Mouse (Mus musculus) cerebellum, adult 9-10 months (tissue): ENCODE measurements around the gene Mrap.

Source experiments
- DNase-seq: peaks from one replicate; pipeline ENCODE4 v3.0.0; 2022

The Mrap gene

GRCm38 (mm10) chr16:90738092-90738956 is at the start of gene Mrap:
Gene Mrap, plus strand, starts transcription at chr16:90738207.
- DNase-seq: no peak

GRCm38 (mm10) chr16:90692704-90693385 is 45.2 kb upstream of the Mrap start:
- peak; percentile 46 for DNase-seq

- no peak for DNase-seq
Measured at GRCm38 (mm10) chr16:90693625-90694024, 44.4 kb upstream of the Mrap start.

GRCm38 (mm10) chr16:90694719-90695118 is 43.3 kb upstream of the Mrap start:
- peak; percentile 39 for DNase-seq

GRCm38 (mm10) chr16:90695121-90695520 is 42.9 kb upstream of the Mrap start:
- no peak for DNase-seq

- DNase-seq: no peak
Measured at GRCm38 (mm10) chr16:90696306-90696705, 41.7 kb upstream of the Mrap start.

GRCm38 (mm10) chr16:90699390-90699789 is 38.6 kb upstream of the Mrap start:
- DNase-seq: no peak

- no peak for DNase-seq
Measured at GRCm38 (mm10) chr16:90701541-90701940, 36.5 kb upstream of the Mrap start.

GRCm38 (mm10) chr16:90703646-90704045 is 34.4 kb upstream of the Mrap start:
- DNase-seq: no peak

GRCm38 (mm10) chr16:90704161-90704825 is 33.7 kb upstream of the Mrap start:
- DNase-seq: no peak

- no peak for DNase-seq
Measured at GRCm38 (mm10) chr16:90706279-90706678, 31.7 kb upstream of the Mrap start.

GRCm38 (mm10) chr16:90709711-90710289 is 28.2 kb upstream of the Mrap start:
- DNase-seq: peak; percentile 81

- DNase-seq: no peak
Measured at GRCm38 (mm10) chr16:90710313-90710712, 27.7 kb upstream of the Mrap start.

- no peak for DNase-seq
Measured at GRCm38 (mm10) chr16:90724051-90724450, 14.0 kb upstream of the Mrap start.

- no peak for DNase-seq
Measured at GRCm38 (mm10) chr16:90726600-90727227, 11.3 kb upstream of the Mrap start.

- DNase-seq: peak; percentile 95
Measured at GRCm38 (mm10) chr16:90727233-90728115, 10.5 kb upstream of the Mrap start, which contains the start of gene Mis18a. Gene Mis18a, minus strand, starts transcription at chr16:90727404.

GRCm38 (mm10) chr16:90735611-90736010 is 2.4 kb upstream of the Mrap start:
- DNase-seq: no peak

- DNase-seq: no peak
Measured at GRCm38 (mm10) chr16:90736672-90737270, 1.2 kb upstream of the Mrap start.

GRCm38 (mm10) chr16:90747143-90747542 is 9.1 kb downstream of the Mrap start:
- no peak for DNase-seq

GRCm38 (mm10) chr16:90748169-90748568 is 10.2 kb downstream of the Mrap start:
- DNase-seq: no peak

GRCm38 (mm10) chr16:90753386-90753941 is 15.5 kb downstream of the Mrap start:
- DNase-seq: no peak
